Mouse (Mus musculus) bone marrow macrophage, adult 2 months (primary cell): ENCODE results near the gene Exoc6b. TPM values are rescaled to one million over a fixed set of nuclear protein-coding genes. Genes with fewer than 3 reads are reported as not detected.
A peak's percentile ranks its signal among the peaks of the same experiment; 100 is the strongest.

Experiments used
- H3K27ac ChIP-seq: 2 replicates; pipeline ENCODE4 v1.5.1; 2012; ENCODE audit warnings: low read depth, low read length; ENCODE audit not compliant: insufficient read depth
- H3K4me1 ChIP-seq: 2 replicates; pipeline ENCODE4 v1.6.1; 2012; ENCODE audit warnings: low read length; ENCODE audit not compliant: control insufficient read depth, insufficient read depth
- H3K4me3 ChIP-seq: 2 replicates; pipeline ENCODE4 v1.5.1; 2012; ENCODE audit warnings: mild to moderate bottlenecking, low read length, moderate library complexity; ENCODE audit not compliant: insufficient read depth
- CTCF ChIP-seq: IDR thresholded peaks from 2 replicates; pipeline ENCODE4 v1.5.1; 2012; ENCODE audit warnings: low read depth, mild to moderate bottlenecking, low read length, moderate library complexity
- POLR2A ChIP-seq: IDR thresholded peaks from 2 replicates; pipeline ENCODE4 v1.6.1; 2012; ENCODE audit warnings: mild to moderate bottlenecking, low read depth, low read length, borderline replicate concordance
- polyA plus RNA-seq: library from polyadenylated mRNA; stranded (reverse); fragments of >200 nt; gene quantifications from 2 replicates; pipeline ENCODE4 v1.2.4, GENCODE M21; 2012; ENCODE audit not compliant: missing spikeins, insufficient read depth, insufficient read length

Gene Exoc6b
- polyA plus RNA-seq, 1 experiment = 18.8 TPM

- no peak overlapping the region for H3K27ac ChIP-seq
- no peak for TF ChIP-seq POLR2A
- TF ChIP-seq CTCF = no peak
- H3K4me1 ChIP-seq = no peaks in the 10 kb centered on the region
- H3K4me3 ChIP-seq = no peak overlapping the region
Observed at GRCm38 (mm10) chr6:84590961-84591745, 478.2 kb downstream of the Exoc6b start.

GRCm38 (mm10) chr6:84589742-84590686, 479.3 kb downstream of the Exoc6b start:
- TF ChIP-seq POLR2A (no peak), CTCF (peak; percentile 51)
- peaks cover 2% of the 10 kb centered on the region; the same call in 1 of the 2 replicates for H3K4me1 ChIP-seq
- H3K4me3 ChIP-seq = no peak overlapping the region
- H3K27ac ChIP-seq = no peak overlapping the region

GRCm38 (mm10) chr6:84588895-84589652, 480.2 kb downstream of the Exoc6b start:
- H3K4me3 ChIP-seq = peak overlapping the region; percentile 45
- H3K4me1 ChIP-seq = peaks cover 3% of the 10 kb centered on the region; the same call in 1 of the 2 replicates
- H3K27ac ChIP-seq = no peak overlapping the region
- no peak for TF ChIP-seq CTCF
- no peak for TF ChIP-seq POLR2A

- peaks cover 9% of the 10 kb centered on the region for H3K4me1 ChIP-seq
- no peak for TF ChIP-seq POLR2A
- no peak for TF ChIP-seq CTCF
- H3K27ac ChIP-seq = no peak overlapping the region
- peak overlapping the region; percentile 45 for H3K4me3 ChIP-seq
Observed at GRCm38 (mm10) chr6:84588221-84588894, 481.0 kb downstream of the Exoc6b start.

- Histone ChIP-seq H3K4me1 (peaks cover 14% of the 10 kb centered on the region), H3K4me3 (peak overlapping the region; percentile 44), H3K27ac (no peak overlapping the region)
- no peak for TF ChIP-seq POLR2A
- TF ChIP-seq CTCF = no peak
Observed at GRCm38 (mm10) chr6:84587471-84588101, 481.7 kb downstream of the Exoc6b start.

- no peak for TF ChIP-seq CTCF
- Histone ChIP-seq H3K4me3 (no peak overlapping the region), H3K4me1 (peaks cover 14% of the 10 kb centered on the region), H3K27ac (no peak overlapping the region)
Observed at GRCm38 (mm10) chr6:84586551-84587200, 482.6 kb downstream of the Exoc6b start.

GRCm38 (mm10) chr6:84585686-84586300, 483.5 kb downstream of the Exoc6b start:
- Histone ChIP-seq H3K27ac (no peak overlapping the region), H3K4me3 (no peak overlapping the region), H3K4me1 (peaks cover 14% of the 10 kb centered on the region)
- no peak for TF ChIP-seq POLR2A
- no peak for TF ChIP-seq CTCF
